Comparison of ENCODE assay signal across 8 mouse cellular contexts in genomic region chr5:24029946-24030578, GRCm38 (mm10). TPM values are rescaled to one million over a fixed set of nuclear protein-coding genes. Genes with fewer than 3 reads are reported as not detected.
A peak's percentile ranks its signal among the peaks of the same experiment; 100 is the strongest.
DNase-seq lines count a peak whose midpoint lies in the region; ATAC-seq and TF ChIP-seq lines count a peak whose summit lies in the region.

No protein-coding gene starts in this region.

- H3K36me3 ChIP-seq in embryonic facial prominence, embryonic 14.5 days (ENCODE audit: control insufficient read depth, insufficient read depth, low read length) = no peaks in the 10 kb centered on the region
- H3K36me3 ChIP-seq in hindbrain, postnatal 0 days (ENCODE audit: insufficient read depth, low read length) = no peaks in the 10 kb centered on the region

- DNase-seq in lung, adult 2 months = no peak
- DNase-seq in lung, postnatal 36 days = no peak
- DNase-seq in embryonic facial prominence, embryonic 14.5 days (ENCODE audit: low spot score) = peak; percentile 28
- peak; percentile 34 for DNase-seq in hindbrain, postnatal 0 days (ENCODE audit: low spot score)
- peak; percentile 51 for DNase-seq in yolk sac, embryonic 10.5 days (ENCODE audit: low spot score)
- DNase-seq in natural killer cell, adult 2 months (ENCODE audit: low spot score in 2 of 2) = no peak

- WGBS in lung, adult 2 months = under 1% methylated on average over 73 of the region's 73 CpGs
- WGBS in embryonic facial prominence, embryonic 14.5 days = 0% methylated on average over 39 of the region's 73 CpGs
- WGBS in hindbrain, postnatal 0 days = under 1% methylated on average over 61 of the region's 73 CpGs

- peaks cover 4% of the 10 kb centered on the region for H3K4me1 ChIP-seq in lung, adult 2 months (ENCODE audit: control insufficient read depth, insufficient read depth, low read length)
- no peaks in the 10 kb centered on the region for H3K4me1 ChIP-seq in embryonic facial prominence, embryonic 14.5 days (ENCODE audit: control insufficient read depth, insufficient read depth, low read length)
- peaks cover 3% of the 10 kb centered on the region; the same call in 1 of the 2 replicates for H3K4me1 ChIP-seq in hindbrain, postnatal 0 days (ENCODE audit: insufficient read depth, low read length)

- peak overlapping the region; percentile 80 for H3K4me3 ChIP-seq in lung, adult 2 months (replicated peaks; ENCODE audit: extremely low read depth, low read depth, low read length)
- peak overlapping the region; percentile 87 for H3K4me3 ChIP-seq in embryonic facial prominence, embryonic 14.5 days (ENCODE audit: low read depth, low read length)
- H3K4me3 ChIP-seq in hindbrain, postnatal 0 days (ENCODE audit: low read length) = peak overlapping the region; percentile 84

- no peaks in the 10 kb centered on the region for H3K9me3 ChIP-seq in embryonic facial prominence, embryonic 14.5 days (ENCODE audit: control insufficient read depth, low read length)
- H3K9me3 ChIP-seq in hindbrain, postnatal 0 days (ENCODE audit: low read length) = no peaks in the 10 kb centered on the region

- no peaks in the 10 kb centered on the region for H3K27me3 ChIP-seq in embryonic facial prominence, embryonic 14.5 days (replicated peaks; ENCODE audit: control insufficient read depth, insufficient read depth, low read length)
- no peaks in the 10 kb centered on the region for H3K27me3 ChIP-seq in hindbrain, postnatal 0 days (ENCODE audit: insufficient read depth, low read length)

- H3K9ac ChIP-seq in embryonic facial prominence, embryonic 14.5 days (ENCODE audit: low read depth, low read length) = peak overlapping the region; percentile 89
- peak overlapping the region; percentile 81 for H3K9ac ChIP-seq in hindbrain, postnatal 0 days (replicated peaks; ENCODE audit: low read length)

- peak; percentile 1 for ATAC-seq in activated CD4-positive, CD25-positive, alpha-beta regulatory T cell, adult 4 months
- ATAC-seq in embryonic facial prominence, embryonic 14.5 days (ENCODE audit: low read depth) = peak; percentile 66
- ATAC-seq in hindbrain, postnatal 0 days = peak; percentile 49
- peak; percentile 16; the same call in 1 of the 2 replicates for ATAC-seq in megakaryocyte, adult 5-6 weeks (ENCODE audit: poor library complexity, severe bottlenecking)

- H3K27ac ChIP-seq in embryonic facial prominence, embryonic 14.5 days (replicated peaks; ENCODE audit: low read depth, low read length) = peak overlapping the region; percentile 80
- H3K27ac ChIP-seq in hindbrain, postnatal 0 days = peak overlapping the region; percentile 78

- TF ChIP-seq CTCF in lung, adult 2 months (IDR thresholded peaks at IDR 0.05; ENCODE audit: insufficient read depth, low read length) = no peak
- no peak for TF ChIP-seq CTCF in hindbrain, postnatal 0 days (IDR thresholded peaks at IDR 0.05; ENCODE audit: low read depth)

- TF ChIP-seq POLR2A in lung, adult 2 months (IDR thresholded peaks at IDR 0.05; ENCODE audit: borderline replicate concordance, extremely low read depth, low read depth, low read length) = no peak

- peak overlapping the region; percentile 83 for H3K4me2 ChIP-seq in embryonic facial prominence, embryonic 14.5 days (ENCODE audit: low read depth, low read length)
- peak overlapping the region; percentile 89 for H3K4me2 ChIP-seq in hindbrain, postnatal 0 days (ENCODE audit: low read depth, low read length)

RNA-seq across cellular contexts. Expression of gene Fam126a, which starts 0.4 kb away (rescaled TPM):
- 4.8 and 7.8 TPM in 2 replicates for polyA plus RNA-seq in lung, adult 2 months (2012; rRNA removed)
- polyA plus RNA-seq in activated CD4-positive, CD25-positive, alpha-beta regulatory T cell, adult 4 months (2017; shearing (Covaris generic)) = 10 to 100 TPM in 1 of 2 experiments, 1 to 10 TPM in 1; 9.3 to 10.1 TPM
- polyA plus RNA-seq in embryonic facial prominence, embryonic 14.5 days (2014; fragmentation: Nextera tagmentation; extraction: Ambion mirVana) = 38.4 and 40.2 TPM in 2 replicates
- total RNA-seq in hindbrain, postnatal 0 days (2014; rRNA removed) = 24.5 and 26.6 TPM in 2 replicates
- polyA plus RNA-seq in hindbrain, postnatal 0 days (2015; fragmentation: Nextera tagmentation; extraction: Ambion mirVana) = 16.5 and 17.7 TPM in 2 replicates
- total RNA-seq in megakaryocyte, adult 5-6 weeks (2015) = 21.9 and 23.8 TPM in 2 replicates
- total RNA-seq in megakaryocyte, adult 5-6 weeks (2017) = 21.6 and 23.1 TPM in 2 replicates

Comparison
In these comparisons a context has a peak if more than half of its experiments do, and no peak if none do; other contexts are left out.
1. DNase-seq: peak in embryonic facial prominence, embryonic 14.5 days (single experiment), hindbrain, postnatal 0 days (single experiment) and yolk sac, embryonic 10.5 days (single experiment); none in lung, adult 2 months (single experiment), lung, postnatal 36 days (single experiment) and natural killer cell, adult 2 months (0 of 2).
2. ATAC-seq: peak in every context shown above with its lines; median percentile 66 in embryonic facial prominence, embryonic 14.5 days; 49 in hindbrain, postnatal 0 days; 16 in megakaryocyte, adult 5-6 weeks; 1 in activated CD4-positive, CD25-positive, alpha-beta regulatory T cell, adult 4 months.
3. Peak in every context shown above with its lines, with median percentiles within 50 percentile points of each other: H3K4me3 ChIP-seq.